Mouse (Mus musculus) olfactory bulb, adult 2 months (tissue): ENCODE data around the gene Fndc3a. TPM values are rescaled to one million over a fixed set of nuclear protein-coding genes. Genes with fewer than 3 reads are reported as not detected.

Experiments
- H3K27ac ChIP-seq: fragments of 200-500 bp; 2 replicates; pipeline ENCODE4 v1.5.1; 2012; ENCODE audit warnings: low read depth, low read length; ENCODE audit not compliant: insufficient read depth
- H3K4me1 ChIP-seq: fragments of 200-500 bp; 2 replicates; pipeline ENCODE4 v1.6.1; 2012; ENCODE audit warnings: low read length; ENCODE audit not compliant: control insufficient read depth, insufficient read depth
- H3K4me3 ChIP-seq: fragments of 200-500 bp; 2 replicates; pipeline ENCODE4 v1.5.1; 2012; ENCODE audit warnings: mild to moderate bottlenecking, low read depth, low read length, moderate library complexity; ENCODE audit not compliant: insufficient read depth
- CTCF ChIP-seq: fragments of 200-500 bp; IDR thresholded peaks from 2 replicates; pipeline ENCODE4 v1.5.1; 2012; ENCODE audit warnings: low read depth, mild to moderate bottlenecking, low read length, moderate library complexity; ENCODE audit not compliant: insufficient read depth
- POLR2A ChIP-seq: fragments of 200-500 bp; IDR thresholded peaks from 2 replicates; pipeline ENCODE4 v1.6.1; 2012; ENCODE audit warnings: mild to moderate bottlenecking, low read depth, low read length, moderate library complexity; ENCODE audit not compliant: insufficient read depth
- WGBS: fragments of 180-500 bp; shearing (Covaris S2); methylation state at CpG from one replicate; pipeline ENCODE4 v1.1.7; 2018; 5-methylcytosine and 5-hydroxymethylcytosine counted together
- polyA plus RNA-seq: library from polyadenylated mRNA; stranded (reverse); fragments of >200 nt; gene quantifications from 2 replicates; pipeline ENCODE4 v1.2.4, GENCODE M21; 2012; ENCODE audit warnings: low replicate concordance; ENCODE audit not compliant: missing spikeins, insufficient read depth, insufficient read length

Fndc3a gene
- not detected in 2 replicates for polyA plus RNA-seq

DNA sequence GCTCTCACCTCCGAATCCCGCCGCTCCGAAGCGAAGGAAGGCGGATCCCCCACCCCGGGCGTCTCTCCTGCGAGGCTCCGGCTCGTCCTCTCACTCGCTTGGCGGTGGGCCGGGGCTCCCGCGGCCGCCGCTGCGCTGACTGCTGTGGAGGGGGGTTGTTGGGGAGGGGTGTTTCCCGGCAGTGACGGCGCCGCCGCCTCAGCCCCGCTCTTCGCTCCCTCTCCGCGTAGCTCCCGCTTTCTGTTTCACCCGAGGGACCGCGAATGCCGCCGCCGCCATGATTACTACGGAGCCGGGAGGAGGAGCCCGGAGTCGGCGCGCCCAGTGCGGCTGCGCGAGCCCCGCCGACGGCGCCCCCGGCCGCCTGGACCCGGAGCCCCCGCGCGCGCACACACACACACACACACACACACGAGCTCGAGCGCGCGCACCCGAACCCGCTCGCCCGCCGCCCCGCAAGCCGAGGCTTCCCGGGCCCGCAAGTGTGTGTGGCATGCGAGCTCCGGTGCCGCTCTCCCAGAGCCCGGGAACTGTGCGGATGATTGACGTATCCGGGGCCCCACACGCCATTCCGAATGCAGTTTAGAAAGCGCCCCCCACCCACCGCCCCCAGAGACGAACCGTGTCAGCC lies at the start of gene Fndc3a:
TSS of gene Fndc3a (minus strand) at position 294 of the 631 bp plus-strand sequence.
- Histone ChIP-seq H3K4me1 (no peaks in the 10 kb centered on the region), H3K4me3 (peak within 1 kb of the TSS; percentile 83), H3K27ac (peak within 1 kb of the TSS; percentile 78)
- WGBS, result under 1% methylated on average over 82 of the region's 82 CpGs
- TF ChIP-seq CTCF (no peak), POLR2A (peak; percentile 52)

DNA sequence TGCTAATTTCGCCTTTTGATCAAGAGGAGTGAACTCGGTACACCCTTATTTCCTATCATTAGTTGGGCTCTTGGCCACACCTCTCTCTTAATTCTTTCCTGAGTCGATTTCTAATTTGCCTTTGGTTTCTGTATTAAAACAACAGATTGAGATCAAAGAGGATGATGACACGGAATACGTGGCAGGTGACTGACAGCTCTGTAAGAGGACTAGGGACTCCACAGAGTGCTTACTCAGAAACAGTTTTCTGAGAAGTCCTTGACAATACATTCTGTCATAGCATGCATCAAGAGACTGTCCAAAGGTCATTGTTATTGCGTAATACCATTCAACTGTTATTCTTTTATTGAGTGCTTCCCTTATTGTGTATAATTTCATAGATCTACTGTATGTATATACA lies 43.1 kb upstream of the Fndc3a start:
- no peak overlapping the region for H3K4me3 ChIP-seq
- H3K4me1 ChIP-seq, result no peaks in the 10 kb centered on the region
- TF ChIP-seq CTCF, result no peak
- 68% methylated on average over 6 of the region's 6 CpGs for WGBS
- no peak overlapping the region for H3K27ac ChIP-seq

DNA sequence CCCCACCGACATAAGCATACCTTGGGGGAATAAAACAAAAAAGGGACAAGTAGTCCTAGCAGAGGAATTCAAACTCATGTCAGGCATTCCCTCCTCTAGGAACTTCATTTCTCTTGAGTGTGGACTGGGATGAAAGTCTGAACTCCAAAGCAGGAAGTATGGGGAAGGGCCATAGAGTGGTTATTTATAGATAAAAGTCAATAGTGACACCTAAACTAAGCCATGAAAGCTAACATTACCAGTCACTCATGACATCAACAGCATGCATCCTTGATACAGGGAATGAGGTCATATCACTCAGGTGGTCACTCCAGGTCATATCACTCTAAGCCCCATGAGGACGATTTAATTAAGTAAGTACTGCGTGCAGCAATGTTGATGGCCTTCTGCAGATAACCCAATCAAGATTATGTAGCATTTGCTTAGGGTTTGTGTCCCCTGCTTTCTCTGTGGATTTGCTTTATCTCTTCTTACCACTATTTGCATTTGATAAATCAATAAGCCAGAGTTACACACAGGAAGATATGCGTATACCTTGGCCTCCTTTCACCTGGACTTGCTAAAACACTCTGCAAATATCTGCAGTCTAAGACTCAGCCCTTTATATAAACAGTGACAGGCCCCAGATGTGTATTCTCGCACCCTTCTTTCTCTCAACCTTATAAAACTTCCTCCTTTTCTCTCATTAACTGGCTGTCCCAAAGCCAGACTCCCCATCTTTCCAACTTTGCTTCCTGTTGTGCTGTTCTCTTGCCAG lies 40.8 kb upstream of the Fndc3a start:
- no peak overlapping the region for H3K4me3 ChIP-seq
- no peak overlapping the region for H3K27ac ChIP-seq
- no peak for TF ChIP-seq CTCF
- no peak for TF ChIP-seq POLR2A
- 93% methylated on average over 5 of the region's 5 CpGs for WGBS
- H3K4me1 ChIP-seq, result no peaks in the 10 kb centered on the region

DNA sequence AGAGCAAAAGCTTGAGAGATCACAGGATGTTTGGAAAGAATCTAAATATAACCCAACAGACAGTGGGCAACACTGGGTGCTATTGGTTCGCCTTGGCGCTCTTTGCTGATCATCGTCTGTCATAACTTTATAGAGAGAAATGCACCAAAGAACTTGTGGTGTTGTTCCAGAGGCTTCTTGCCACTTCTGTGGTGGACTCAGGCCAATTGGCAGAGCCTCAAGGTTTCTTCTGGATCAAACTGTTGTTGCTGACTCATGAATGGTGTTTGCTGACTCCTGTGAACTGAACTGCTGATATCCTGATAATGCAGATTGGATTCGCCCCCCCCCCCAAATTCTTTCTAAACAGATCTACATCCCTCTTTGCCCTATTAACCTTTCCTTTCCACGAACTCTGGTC lies 38.5 kb upstream of the Fndc3a start:
- TF ChIP-seq POLR2A (no peak), CTCF (no peak)
- no peak overlapping the region for H3K27ac ChIP-seq
- WGBS, result 83% methylated on average over 5 of the region's 5 CpGs
- no peaks in the 10 kb centered on the region for H3K4me1 ChIP-seq
- no peak overlapping the region for H3K4me3 ChIP-seq

- 51% methylated on average over 3 of the region's 3 CpGs for WGBS
- H3K4me3 ChIP-seq, result no peak overlapping the region
- TF ChIP-seq CTCF (no peak), POLR2A (no peak)
Measured at GRCm38 (mm10) chr14:72741667-72742066, 31.9 kb upstream of the Fndc3a start.

GRCm38 (mm10) chr14:72740336-72740735 lies 30.5 kb upstream of the Fndc3a start:
- H3K4me1 ChIP-seq, result no peaks in the 10 kb centered on the region
- no peak for TF ChIP-seq CTCF
- no peak for TF ChIP-seq POLR2A
- WGBS, result 95% methylated on average over 5 of the region's 5 CpGs
- no peak overlapping the region for H3K4me3 ChIP-seq
- no peak overlapping the region for H3K27ac ChIP-seq

More at GRCm38 (mm10) chr14:72741667-72742066, 31.9 kb upstream of the Fndc3a start:
- Histone ChIP-seq H3K27ac (no peak overlapping the region), H3K4me1 (no peaks in the 10 kb centered on the region)

- no peak for TF ChIP-seq CTCF
- TF ChIP-seq POLR2A, result no peak
- WGBS, result 70% methylated on average over 8 of the region's 8 CpGs
- no peak overlapping the region for H3K27ac ChIP-seq
- H3K4me3 ChIP-seq, result no peak overlapping the region
- no peaks in the 10 kb centered on the region for H3K4me1 ChIP-seq
Measured at GRCm38 (mm10) chr14:72739484-72740208, 29.8 kb upstream of the Fndc3a start.

DNA sequence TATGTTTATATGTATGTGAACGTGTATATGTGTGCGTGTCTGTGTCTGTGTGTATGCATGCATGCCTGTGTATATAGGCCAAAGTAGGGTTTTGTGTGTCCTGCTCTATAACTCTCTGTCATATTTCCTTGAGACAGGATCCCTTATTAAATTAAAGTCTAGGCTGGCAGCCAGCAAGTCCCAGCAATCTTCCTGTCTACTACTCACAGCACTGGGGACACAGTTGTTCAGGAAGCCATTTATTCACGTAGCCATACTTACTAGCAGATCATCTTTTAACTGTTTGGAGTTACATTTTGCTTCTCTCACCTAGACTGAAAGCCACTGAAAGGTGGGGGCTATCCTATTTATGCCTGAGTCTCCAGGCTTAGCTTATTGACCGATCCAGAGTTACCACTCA lies 29.0 kb upstream of the Fndc3a start:
- H3K4me1 ChIP-seq, result no peaks in the 10 kb centered on the region
- WGBS, result 89% methylated on average over 4 of the region's 4 CpGs
- no peak overlapping the region for H3K27ac ChIP-seq
- no peak for TF ChIP-seq CTCF
- H3K4me3 ChIP-seq, result no peak overlapping the region

GRCm38 (mm10) chr14:72738217-72738616 lies 28.4 kb upstream of the Fndc3a start:
- WGBS, result 89% methylated on average over 4 of the region's 4 CpGs
- Histone ChIP-seq H3K4me1 (no peaks in the 10 kb centered on the region), H3K27ac (no peak overlapping the region), H3K4me3 (no peak overlapping the region)
- TF ChIP-seq CTCF (no peak), POLR2A (no peak)
